Mouse (Mus musculus) cortical plate, adult 2 months (tissue): ENCODE measurements around the gene H2-Oa.

ENCODE experiments used
- CTCF ChIP-seq: fragments of 200-500 bp; IDR thresholded peaks from 2 replicates; pipeline ENCODE4 v1.5.1; 2011; ENCODE audit warnings: mild to moderate bottlenecking, control low read depth, low read length; ENCODE audit not compliant: insufficient read depth; ENCODE audit errors: extremely low read depth
- POLR2A ChIP-seq: fragments of 200-500 bp; IDR thresholded peaks from 2 replicates; pipeline ENCODE4 v1.6.1; 2011; ENCODE audit warnings: mild to moderate bottlenecking, low read length, control low read depth; ENCODE audit not compliant: insufficient read depth; ENCODE audit errors: extremely low read depth

GRCm38 (mm10) chr17:34123518-34123917 lies 31.4 kb downstream of the H2-Oa start:
- TF ChIP-seq POLR2A (no peak), CTCF (no peak)
